Mouse (Mus musculus) midbrain, embryonic 12.5 days (tissue): Measurements from ENCODE around the gene Serpind1. TPM values are rescaled to one million over a fixed set of nuclear protein-coding genes. Genes with fewer than 3 reads are reported as not detected.

ENCODE experiments used
- ATAC-seq: fragments of 200-750 bp; cut with Nextera tagmentation; 2 replicates; pipeline ENCODE4 v1.8.0; 2017; ENCODE audit warnings: low read depth, moderate TSS enrichment, moderate library complexity; ENCODE audit not compliant: low FRiP score
- H3K27ac ChIP-seq: fragments of 300-500 bp; sonication (generic); replicated peaks from 2 replicates; pipeline ENCODE4 v1.5.1; 2016; ENCODE audit warnings: mild to moderate bottlenecking
- H3K27me3 ChIP-seq: fragments of 300-500 bp; sonication (generic); 2 replicates; pipeline ENCODE4 v1.6.1; 2016; ENCODE audit warnings: mild to moderate bottlenecking
- H3K36me3 ChIP-seq: fragments of 300-500 bp; sonication (generic); 2 replicates; pipeline ENCODE4 v1.6.1; 2016
- H3K4me1 ChIP-seq: fragments of 300-500 bp; sonication (generic); 2 replicates; pipeline ENCODE4 v1.6.1; 2016
- H3K4me2 ChIP-seq: fragments of 300-500 bp; sonication (generic); replicated peaks from 2 replicates; pipeline ENCODE4 v1.6.1; 2016; ENCODE audit warnings: mild to moderate bottlenecking, moderate library complexity
- H3K4me3 ChIP-seq: fragments of 300-500 bp; sonication (generic); 2 replicates; pipeline ENCODE4 v1.5.1; 2016; ENCODE audit warnings: mild to moderate bottlenecking
- H3K9ac ChIP-seq: fragments of 300-500 bp; sonication (generic); replicated peaks from 2 replicates; pipeline ENCODE4 v1.6.1; 2016; ENCODE audit warnings: mild to moderate bottlenecking, moderate library complexity
- H3K9me3 ChIP-seq: fragments of 300-500 bp; sonication (generic); 2 replicates; pipeline ENCODE4 v1.6.1; 2016; ENCODE audit warnings: mild to moderate bottlenecking
- WGBS: fragments of 180-500 bp; shearing (Covaris S2); methylation state at CpG from one replicate; pipeline ENCODE4 v1.1.7; 2016; 5-methylcytosine and 5-hydroxymethylcytosine counted together
- polyA plus RNA-seq: library from polyadenylated mRNA; unstranded; fragments of >200 nt; fragmentation: Nextera tagmentation; extraction: Ambion mirVana; gene quantifications from 2 replicates; pipeline ENCODE4 v1.2.1, GENCODE M21; 2016

The Serpind1 gene
- polyA plus RNA-seq, 1 experiment from 2014 or later, result 0.46 TPM

GRCm38 (mm10) chr16:17382306-17382705 lies 51.1 kb downstream of the Serpind1 start:
- H3K4me2 ChIP-seq, result no peak overlapping the region
- no peaks in the 10 kb centered on the region for H3K4me1 ChIP-seq
- ATAC-seq, result no peak
- no peak overlapping the region for H3K9ac ChIP-seq
- H3K36me3 ChIP-seq, result peaks cover 31% of the 10 kb centered on the region
- H3K4me3 ChIP-seq, result no peak overlapping the region
- no peaks in the 10 kb centered on the region for H3K27me3 ChIP-seq
- no peaks in the 10 kb centered on the region for H3K9me3 ChIP-seq
- WGBS, result 94% methylated on average over 4 of the region's 4 CpGs
- no peak overlapping the region for H3K27ac ChIP-seq

DNA sequence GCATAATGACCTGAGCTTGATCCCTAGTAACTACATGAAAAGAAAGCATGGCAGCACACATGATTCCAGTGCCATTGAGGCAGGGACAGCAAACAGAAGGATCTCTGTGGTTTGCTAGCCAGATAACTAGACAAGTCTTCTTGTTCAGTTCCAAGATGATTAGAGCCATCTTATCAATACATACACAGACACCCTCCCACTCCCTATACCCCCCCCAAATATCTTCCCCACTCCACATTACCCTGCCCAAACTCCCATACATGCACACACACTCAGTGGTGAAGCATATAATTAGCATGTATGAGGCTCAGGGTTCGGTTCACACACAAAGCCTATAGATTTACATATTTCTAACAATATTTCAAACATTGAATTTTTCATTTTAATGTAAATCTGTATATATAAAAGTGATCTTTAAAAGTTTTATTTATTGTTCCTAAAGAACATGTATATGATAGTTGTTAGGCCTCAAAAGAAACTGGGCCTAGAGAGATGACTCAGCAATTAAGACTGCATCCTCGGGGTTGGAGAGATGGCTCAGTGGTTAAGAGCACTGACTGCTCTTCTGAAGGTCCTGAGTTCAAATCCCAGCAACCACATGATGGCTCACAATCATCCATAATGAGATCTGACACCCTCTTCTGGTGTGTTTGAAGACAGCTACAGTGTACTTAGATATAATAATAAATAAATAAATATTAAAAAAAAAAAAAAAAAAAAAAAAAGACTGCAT lies 52.6 kb downstream of the Serpind1 start:
- Histone ChIP-seq H3K4me2 (no peak overlapping the region), H3K27ac (no peak overlapping the region), H3K9me3 (no peaks in the 10 kb centered on the region), H3K9ac (no peak overlapping the region), H3K36me3 (peaks cover 25% of the 10 kb centered on the region), H3K4me3 (no peak overlapping the region), H3K4me1 (no peaks in the 10 kb centered on the region), H3K27me3 (no peaks in the 10 kb centered on the region)
- 90% methylated on average over 2 of the region's 2 CpGs for WGBS
- no peak for ATAC-seq

- peaks cover 16% of the 10 kb centered on the region; the same call in 1 of the 2 replicates for H3K36me3 ChIP-seq
- ATAC-seq, result no peak
Measured at GRCm38 (mm10) chr16:17392784-17393183, 61.6 kb downstream of the Serpind1 start.

More at GRCm38 (mm10) chr16:17392784-17393183, 61.6 kb downstream of the Serpind1 start:
- Histone ChIP-seq H3K4me2 (no peak overlapping the region), H3K4me3 (no peak overlapping the region), H3K9ac (no peak overlapping the region), H3K9me3 (no peaks in the 10 kb centered on the region), H3K4me1 (no peaks in the 10 kb centered on the region), H3K27ac (no peak overlapping the region), H3K27me3 (no peaks in the 10 kb centered on the region)
- WGBS, result 87% methylated on average over 4 of the region's 4 CpGs

Other genes with a start within 250 kb of the Serpind1 start
- 154 and 164 TPM in 2 replicates for gene Ppil2, start 220.1 kb upstream of the Serpind1 start, polyA plus RNA-seq
- gene 2610318N02Rik, start 206.2 kb upstream of the Serpind1 start, polyA plus RNA-seq, result 71.6 and 73.8 TPM in 2 replicates
- gene Sdf2l1, start 199.0 kb upstream of the Serpind1 start, polyA plus RNA-seq, result 58.6 and 58.8 TPM in 2 replicates
- gene Ydjc, start 186.8 kb upstream of the Serpind1 start, polyA plus RNA-seq, result 9.6 and 10.0 TPM in 2 replicates
- gene Ccdc116, start 184.1 kb upstream of the Serpind1 start, polyA plus RNA-seq, result 0.63 and 0.92 TPM in 2 replicates
- gene Ube2l3, start 128.7 kb upstream of the Serpind1 start, polyA plus RNA-seq, result 371 TPM in 2 replicates
- 2.3 TPM in 2 replicates for gene Rimbp3, start 122.8 kb upstream of the Serpind1 start, polyA plus RNA-seq
- gene Hic2, start 97.8 kb upstream of the Serpind1 start, polyA plus RNA-seq, result 15.3 and 18.6 TPM in 2 replicates
- gene Tmem191c, start 55.3 kb upstream of the Serpind1 start, polyA plus RNA-seq, result 18.4 and 22.8 TPM in 2 replicates
- 17.0 and 18.3 TPM in 2 replicates for gene Snap29, start 74.6 kb downstream of the Serpind1 start, polyA plus RNA-seq
- gene Pi4ka, start 74.9 kb downstream of the Serpind1 start, polyA plus RNA-seq, result 64.6 and 70.8 TPM in 2 replicates
- 98.2 and 100 TPM in 2 replicates for gene Crkl, start 120.6 kb downstream of the Serpind1 start, polyA plus RNA-seq
- 4.0 and 7.8 TPM in 2 replicates for gene Aifm3, start 158.2 kb downstream of the Serpind1 start, polyA plus RNA-seq
- 107 and 118 TPM in 2 replicates for gene Lztr1, start 177.3 kb downstream of the Serpind1 start, polyA plus RNA-seq
- gene Thap7, start 199.8 kb downstream of the Serpind1 start, polyA plus RNA-seq, result 53.1 and 61.2 TPM in 2 replicates
- gene Lrrc74b, start 229.9 kb downstream of the Serpind1 start, polyA plus RNA-seq, result 0.27 and 0.40 TPM in 2 replicates
- 0.80 and 1.4 TPM in 2 replicates for gene P2rx6, start 230.5 kb downstream of the Serpind1 start, polyA plus RNA-seq